Mouse (Mus musculus): ENCODE measurements at regions not wholly inside any gene's neighbourhood (a gene's known extent, or its start where the extent isn't known, plus 50 kb on each side); places are given as distances from the start of the nearest gene placed in this dataset.
A peak's percentile ranks its signal among the peaks of the same experiment; 100 is the strongest.

- DNase-seq (ENCODE audit: low spot score in 2 of 2): peak; percentile 44 to 76
These were observed 66.7 kb downstream of the Rwdd3 start for GRCm38 (mm10) chr3:121104571-121105407.

GRCm38 (mm10) chr3:121102871-121103270 lies 68.6 kb downstream of the Rwdd3 start:
- no peak for DNase-seq (ENCODE audit: low spot score in 2 of 2)

GRCm38 (mm10) chr3:121102120-121102519 lies 69.4 kb downstream of the Rwdd3 start:
- no peak for DNase-seq (ENCODE audit: low spot score in 2 of 2)

GRCm38 (mm10) chr3:121100211-121100860 lies 71.2 kb downstream of the Rwdd3 start:
- DNase-seq (ENCODE audit: low spot score in 2 of 2): no peak

GRCm38 (mm10) chr3:121093509-121093908 lies 78.0 kb downstream of the Rwdd3 start:
- no peak for DNase-seq (ENCODE audit: low spot score in 2 of 2)

- no peak for DNase-seq (ENCODE audit: low spot score in 2 of 2)
These were observed 82.8 kb downstream of the Rwdd3 start for GRCm38 (mm10) chr3:121088724-121089123.

- DNase-seq (ENCODE audit: low spot score in 2 of 2): no peak
These were observed 102.8 kb downstream of the Rwdd3 start for GRCm38 (mm10) chr3:121068676-121069075.

- DNase-seq (ENCODE audit: low spot score in 2 of 2): no peak
These were observed 135.5 kb downstream of the Rwdd3 start for GRCm38 (mm10) chr3:121035904-121036549.

- no peak for DNase-seq (ENCODE audit: low spot score in 2 of 2)
These were observed 145.8 kb downstream of the Rwdd3 start for GRCm38 (mm10) chr3:121025546-121026157.

- DNase-seq (ENCODE audit: low spot score in 2 of 2): no peak
These were observed 146.7 kb downstream of the Rwdd3 start for GRCm38 (mm10) chr3:121024810-121025209.

- no peak for DNase-seq (ENCODE audit: low spot score in 2 of 2)
These were observed 150.2 kb downstream of the Rwdd3 start for GRCm38 (mm10) chr3:121021126-121021848.

- no peak for DNase-seq (ENCODE audit: low spot score in 2 of 2)
These were observed 162.3 kb downstream of the Rwdd3 start for GRCm38 (mm10) chr3:121009223-121009622.

GRCm38 (mm10) chr3:120983556-120984270 lies 187.8 kb downstream of the Rwdd3 start:
- no peak for DNase-seq (ENCODE audit: low spot score in 2 of 2)

GRCm38 (mm10) chr3:120982795-120983555 lies 188.5 kb downstream of the Rwdd3 start:
- no peak for DNase-seq (ENCODE audit: low spot score in 2 of 2)

GRCm38 (mm10) chr3:120982218-120982617 lies 189.3 kb downstream of the Rwdd3 start:
- DNase-seq (ENCODE audit: low spot score in 2 of 2): no peak

- no peak for DNase-seq (ENCODE audit: low spot score in 2 of 2)
These were observed 200.6 kb downstream of the Rwdd3 start for GRCm38 (mm10) chr3:120970746-120971466.

- DNase-seq (ENCODE audit: low spot score in 2 of 2): no peak
These were observed 224.6 kb downstream of the Rwdd3 start for GRCm38 (mm10) chr3:120946906-120947305.

GRCm38 (mm10) chr3:120934401-120934800 lies 237.1 kb downstream of the Rwdd3 start:
- DNase-seq (ENCODE audit: low spot score in 2 of 2): no peak

GRCm38 (mm10) chr3:120920351-120920750 lies 251.1 kb downstream of the Rwdd3 start:
- DNase-seq (ENCODE audit: low spot score in 2 of 2): no peak
